Mouse (Mus musculus) adrenal gland, postnatal 25 days (tissue): ENCODE measurements around the gene Zbtb7b. TPM values are rescaled to one million over a fixed set of nuclear protein-coding genes. Genes with fewer than 3 reads are reported as not detected.
A peak's percentile ranks its signal among the peaks of the same experiment; 100 is the strongest.

ENCODE experiments used
- DNase-seq: peaks from one replicate; pipeline ENCODE4 v3.0.0; 2021; ENCODE audit warnings: mixed read lengths
- total RNA-seq: library from RNA; stranded (reverse); gene quantifications from 2 replicates; pipeline ENCODE4 v1.2.3, GENCODE M21; 2021

Gene Zbtb7b
- total RNA-seq, 1 experiment from 2014 or later: 98.2 TPM

- DNase-seq: no peak
Measured at GRCm38 (mm10) chr3:89388901-89389740, 5.5 kb downstream of the Zbtb7b start.

GRCm38 (mm10) chr3:89388134-89388881, 6.3 kb downstream of the Zbtb7b start:
- DNase-seq: peak; percentile 64

- DNase-seq: peak; percentile 43
Measured at GRCm38 (mm10) chr3:89387632-89388031, 6.9 kb downstream of the Zbtb7b start.

- no peak for DNase-seq
Measured at GRCm38 (mm10) chr3:89386438-89387420, 7.8 kb downstream of the Zbtb7b start.

- DNase-seq: no peak
Measured at GRCm38 (mm10) chr3:89385451-89385850, 9.1 kb downstream of the Zbtb7b start.

GRCm38 (mm10) chr3:89384331-89385076, 10.1 kb downstream of the Zbtb7b start:
- DNase-seq: no peak

- DNase-seq: no peak
Measured at GRCm38 (mm10) chr3:89383651-89384255, 10.8 kb downstream of the Zbtb7b start.

GRCm38 (mm10) chr3:89382950-89383349, 11.6 kb downstream of the Zbtb7b start:
- DNase-seq: no peak

GRCm38 (mm10) chr3:89382033-89382882, 12.3 kb downstream of the Zbtb7b start:
- DNase-seq: no peak

- no peak for DNase-seq
Measured at GRCm38 (mm10) chr3:89381233-89381632, 13.3 kb downstream of the Zbtb7b start.

- no peak for DNase-seq
Measured at GRCm38 (mm10) chr3:89380711-89381110, 13.9 kb downstream of the Zbtb7b start.

GRCm38 (mm10) chr3:89380291-89380690, 14.3 kb downstream of the Zbtb7b start:
- no peak for DNase-seq

- DNase-seq: no peak
Measured at GRCm38 (mm10) chr3:89379388-89380131, 15.0 kb downstream of the Zbtb7b start.

- DNase-seq: peak; percentile 70
Measured at GRCm38 (mm10) chr3:89378394-89379067, 16.0 kb downstream of the Zbtb7b start.

GRCm38 (mm10) chr3:89377831-89378230, 16.7 kb downstream of the Zbtb7b start:
- no peak for DNase-seq

- no peak for DNase-seq
Measured at GRCm38 (mm10) chr3:89373581-89374231, 20.9 kb downstream of the Zbtb7b start.

GRCm38 (mm10) chr3:89367338-89367737, 27.2 kb downstream of the Zbtb7b start:
- no peak for DNase-seq
